Mouse (Mus musculus) testis, postnatal 14 days (tissue): ENCODE measurements around the gene Slc44a1.

ENCODE experiments used
- DNase-seq: peaks from one replicate; pipeline ENCODE4 v3.0.0; 2021; ENCODE audit warnings: low spot score

The Slc44a1 gene

GRCm38 (mm10) chr4:53431585-53432234, 8.5 kb upstream of the Slc44a1 start:
- DNase-seq: no peak

GRCm38 (mm10) chr4:53437110-53437755, 3.0 kb upstream of the Slc44a1 start:
- no peak for DNase-seq

DNA sequence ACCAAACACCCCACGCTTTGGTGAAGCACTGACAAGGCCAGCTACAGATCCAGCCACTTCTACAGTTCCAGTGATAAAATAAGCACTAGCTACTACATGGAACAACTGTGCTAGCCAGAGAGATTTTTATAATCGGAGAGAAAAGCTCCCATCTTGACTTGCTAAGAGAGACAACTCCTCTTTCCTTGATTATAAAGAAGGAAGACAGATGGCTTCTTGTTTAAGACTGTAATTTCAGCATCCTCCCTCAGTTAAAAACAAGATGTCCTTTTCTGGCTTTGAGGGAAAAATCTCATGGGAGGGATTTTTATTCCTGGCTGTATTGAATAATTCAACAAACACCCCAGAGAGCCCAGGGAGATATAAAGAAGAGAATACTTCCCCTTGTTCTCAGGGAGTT, 1.8 kb upstream of the Slc44a1 start:
- no peak for DNase-seq

GRCm38 (mm10) chr4:53438836-53439480, 1.3 kb upstream of the Slc44a1 start:
- no peak for DNase-seq

DNA sequence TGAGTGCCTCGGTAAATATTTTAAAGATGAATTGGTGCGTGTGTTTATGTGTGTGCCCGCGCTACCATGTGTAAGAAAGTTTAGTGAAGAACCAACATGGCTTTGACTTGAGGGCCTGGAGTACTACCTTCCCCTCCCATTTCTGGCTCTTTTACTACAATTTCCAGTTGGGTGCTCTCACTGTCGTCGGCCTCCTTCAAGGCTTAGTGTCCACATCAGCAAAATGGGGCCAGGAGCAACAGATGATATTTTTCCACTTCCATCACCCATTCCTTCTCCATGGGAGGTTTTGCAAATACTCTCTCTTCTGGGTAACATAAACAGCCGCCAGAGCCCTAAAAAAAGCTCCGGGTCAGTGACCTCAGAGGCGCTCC, 590 bp upstream of the Slc44a1 start:
- DNase-seq: no peak

DNA sequence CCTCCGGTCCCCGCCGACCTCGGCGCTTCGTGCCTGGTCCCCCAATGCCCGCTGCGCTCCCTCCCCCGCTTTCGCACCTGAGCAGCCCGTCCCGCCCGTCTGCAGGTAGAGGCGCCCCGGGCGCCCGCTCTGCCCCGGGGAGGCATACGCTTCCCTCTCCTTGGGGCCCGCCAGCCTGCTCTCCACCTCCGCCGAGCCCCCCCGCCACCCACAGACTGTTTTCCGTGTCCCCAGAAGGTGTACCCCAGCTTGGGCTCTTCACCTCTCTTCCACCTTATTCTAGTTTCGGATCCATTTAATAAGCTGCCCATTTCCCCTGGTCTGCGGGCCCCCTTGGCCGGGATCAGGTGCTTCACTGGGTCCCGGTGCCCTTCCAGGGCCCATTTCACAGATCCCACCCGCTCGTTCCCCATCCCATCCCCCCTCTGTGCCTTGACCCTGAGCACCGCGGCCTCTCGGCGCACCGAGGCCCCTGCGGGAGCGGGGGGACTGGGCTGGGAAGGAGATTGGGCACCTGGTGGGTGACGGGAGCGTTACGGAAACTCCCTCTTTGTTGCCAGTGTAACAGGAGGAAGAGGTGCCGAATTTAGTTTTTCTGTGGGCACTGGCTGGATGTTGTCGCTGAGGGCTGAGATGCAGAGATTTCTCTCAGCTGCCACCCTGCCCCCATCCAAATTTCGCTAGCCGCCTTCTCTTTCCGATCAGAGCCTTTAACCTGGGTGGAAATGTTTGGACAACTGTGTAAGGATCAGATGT, 781 bp downstream of the Slc44a1 start:
- DNase-seq: peak; percentile 38

GRCm38 (mm10) chr4:53441683-53442082, 1.5 kb downstream of the Slc44a1 start:
- DNase-seq: no peak

DNA sequence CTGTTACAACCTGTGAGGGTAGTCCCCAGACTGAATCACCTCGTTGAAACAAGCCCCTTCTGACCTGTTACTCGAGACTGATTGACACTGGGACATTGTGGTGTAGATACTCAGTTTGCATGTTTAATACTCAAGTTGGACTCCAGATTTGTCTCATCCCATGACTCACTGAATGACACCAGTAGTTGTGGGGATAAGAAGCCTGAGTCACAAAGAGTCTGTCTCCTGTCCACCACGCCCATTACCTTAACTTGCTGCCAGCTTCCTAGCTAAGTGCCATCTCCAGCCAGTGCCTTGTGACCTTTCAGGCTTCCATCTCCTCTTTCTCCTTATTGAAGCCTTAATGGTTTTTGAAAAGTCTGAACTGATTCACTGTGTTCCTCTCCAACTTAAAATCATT, 6.0 kb downstream of the Slc44a1 start:
- no peak for DNase-seq

DNA sequence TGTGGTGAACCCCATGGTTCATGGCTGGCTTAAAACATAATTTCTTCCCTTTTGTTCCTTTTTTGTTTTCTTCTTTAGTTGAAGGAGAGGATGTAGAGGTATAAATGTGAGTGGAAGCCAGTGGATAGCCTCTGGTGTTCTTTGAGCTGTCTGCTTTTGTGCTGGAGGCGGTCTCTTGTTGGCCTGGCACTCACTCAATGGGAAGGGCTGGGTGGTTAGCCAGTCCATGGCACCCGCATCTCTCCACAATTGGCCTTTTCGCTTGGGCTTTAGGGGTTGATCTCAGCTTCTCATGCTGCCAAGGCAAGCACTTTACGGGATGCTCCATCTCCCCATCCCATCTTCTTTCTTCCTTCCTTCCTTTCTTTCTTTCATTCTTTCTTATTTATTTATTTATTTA, 7.6 kb downstream of the Slc44a1 start:
- no peak for DNase-seq

GRCm38 (mm10) chr4:53450736-53451135, 10.5 kb downstream of the Slc44a1 start:
- DNase-seq: no peak

GRCm38 (mm10) chr4:53451887-53452286, 11.7 kb downstream of the Slc44a1 start:
- DNase-seq: no peak

- DNase-seq: no peak
These were observed 12.2 kb downstream of the Slc44a1 start for GRCm38 (mm10) chr4:53452457-53452856.

- DNase-seq: peak; percentile 53
These were observed 13.0 kb downstream of the Slc44a1 start for GRCm38 (mm10) chr4:53452976-53453889.

GRCm38 (mm10) chr4:53455885-53456284, 15.7 kb downstream of the Slc44a1 start:
- no peak for DNase-seq

DNA sequence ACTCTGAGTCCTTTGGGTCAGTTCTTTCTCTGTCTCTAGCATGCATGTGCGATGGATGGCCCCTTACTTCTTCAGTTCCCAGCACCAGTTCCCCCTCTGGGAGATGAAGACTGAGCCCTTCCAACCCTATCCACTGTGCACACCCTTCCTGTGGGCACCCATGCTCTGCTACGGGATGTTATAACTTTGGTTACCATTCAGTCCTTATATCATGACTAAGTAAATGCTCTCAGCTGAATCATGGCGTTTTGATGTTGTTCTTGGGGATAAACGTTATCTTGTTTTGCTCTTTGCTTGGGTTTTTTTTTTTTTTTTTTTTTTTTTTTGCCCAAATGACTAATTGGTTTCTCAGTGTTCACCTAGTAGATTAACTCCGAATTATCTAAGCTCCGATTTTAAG, 16.4 kb downstream of the Slc44a1 start:
- DNase-seq: no peak

DNA sequence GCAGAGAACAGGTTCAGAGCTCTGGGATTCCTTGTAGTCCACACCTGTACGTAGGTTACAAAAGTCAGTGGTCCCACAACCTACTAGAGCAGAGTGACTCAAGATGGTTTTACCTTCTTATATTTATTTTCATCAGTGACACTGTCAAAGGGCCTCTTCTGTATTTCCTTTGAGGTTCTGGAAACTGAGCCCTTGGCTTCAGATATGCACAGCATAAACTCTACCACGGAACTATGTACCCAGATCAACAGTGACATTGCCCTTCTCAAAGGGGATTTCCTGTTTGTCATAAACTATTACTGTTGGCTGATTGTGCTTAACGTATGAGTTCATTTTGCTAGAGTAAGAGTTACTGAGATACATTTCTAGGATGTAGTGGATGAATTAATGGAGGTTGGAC, 18.3 kb downstream of the Slc44a1 start:
- DNase-seq: no peak

DNA sequence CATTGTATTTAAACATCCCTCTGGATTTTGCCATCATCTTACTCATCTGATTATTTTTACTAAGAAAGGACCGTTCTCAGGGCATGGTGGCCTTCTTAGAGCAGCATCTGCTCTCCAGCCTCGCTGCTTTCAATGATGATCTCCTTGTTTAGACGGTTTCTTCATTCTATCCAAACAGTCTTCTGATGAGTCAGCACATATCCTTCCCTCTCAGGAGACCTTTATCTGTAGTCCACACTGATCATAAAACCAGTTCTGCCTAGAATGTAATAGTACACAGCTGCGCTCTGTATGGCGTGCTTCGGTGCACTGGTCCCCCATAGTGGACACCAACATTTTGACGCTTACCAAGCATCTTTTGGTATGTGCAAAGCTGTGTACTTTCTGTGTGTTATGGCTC, 19.5 kb downstream of the Slc44a1 start:
- no peak for DNase-seq

DNA sequence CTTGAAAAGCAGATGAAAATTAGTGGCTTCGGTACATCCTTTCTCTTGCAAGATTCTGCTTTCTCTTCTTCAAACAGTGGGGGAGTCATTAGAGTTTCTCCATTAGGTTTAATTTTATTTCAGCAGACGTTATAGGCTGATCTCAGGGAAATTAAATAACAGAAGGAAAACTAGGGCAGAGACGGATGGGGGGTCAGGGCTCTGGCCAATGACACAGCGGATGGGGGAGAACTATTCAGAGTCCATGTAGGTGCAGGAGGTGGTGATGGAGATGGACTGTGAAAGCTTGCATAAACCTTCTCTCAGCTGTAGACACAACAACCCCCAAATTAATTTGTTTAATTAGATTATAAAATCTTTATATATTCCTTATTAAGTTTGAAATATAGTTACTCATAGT, 20.8 kb downstream of the Slc44a1 start:
- DNase-seq: no peak

DNA sequence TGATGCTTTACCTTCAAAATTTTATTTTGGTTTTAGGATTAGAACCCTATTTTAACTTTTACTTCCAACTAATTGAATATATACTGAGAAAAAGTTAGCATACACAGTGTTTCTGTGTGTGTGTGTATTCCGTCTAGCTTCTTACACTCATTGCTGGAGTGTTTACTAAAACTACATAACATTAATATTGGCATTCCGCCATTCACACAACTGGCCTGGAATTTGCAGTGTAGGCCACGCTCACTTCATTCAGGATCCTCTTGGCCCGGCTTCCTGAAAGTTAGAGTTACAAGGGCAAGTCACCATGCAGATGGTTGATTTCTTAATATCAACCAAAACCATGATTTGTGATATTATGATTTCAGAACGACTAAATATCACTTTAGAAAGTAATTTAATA, 21.9 kb downstream of the Slc44a1 start:
- DNase-seq: no peak

DNA sequence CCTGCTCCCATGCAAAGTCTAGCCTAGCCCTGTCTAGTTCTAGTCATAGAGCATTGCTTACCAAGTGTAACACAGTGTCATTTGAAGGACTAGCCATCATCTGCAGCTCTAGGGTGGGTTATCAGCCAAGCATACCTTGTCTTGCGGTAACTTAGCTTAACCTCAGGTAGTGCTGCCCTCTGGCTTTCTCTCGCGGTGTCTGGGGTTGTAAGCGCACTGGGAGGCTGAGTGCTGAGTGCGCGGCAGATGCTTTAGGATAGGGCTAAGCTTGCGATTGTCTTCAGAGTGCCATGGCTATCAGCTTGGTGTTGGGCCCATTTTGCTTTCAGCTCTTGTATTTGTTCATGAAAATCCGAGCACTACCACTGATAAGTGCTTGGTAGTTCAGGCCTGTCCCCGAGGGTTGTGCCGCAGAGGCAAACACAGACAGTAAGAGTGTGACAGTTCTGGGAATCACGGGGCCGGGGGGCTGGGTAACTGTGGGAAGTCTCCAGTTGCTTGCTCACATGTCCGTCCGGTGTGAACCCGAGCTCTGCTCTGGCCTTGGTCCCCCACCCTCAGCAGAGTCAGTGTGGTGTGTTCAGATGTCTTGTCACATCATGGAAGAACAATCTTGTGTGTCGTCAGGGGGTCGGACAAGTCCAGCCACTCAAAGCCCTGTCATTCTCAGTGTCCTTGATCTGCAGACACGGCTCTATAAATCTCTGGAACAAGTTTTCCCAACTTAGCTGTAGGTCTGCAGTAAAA, 22.5 kb downstream of the Slc44a1 start:
- DNase-seq: no peak

DNA sequence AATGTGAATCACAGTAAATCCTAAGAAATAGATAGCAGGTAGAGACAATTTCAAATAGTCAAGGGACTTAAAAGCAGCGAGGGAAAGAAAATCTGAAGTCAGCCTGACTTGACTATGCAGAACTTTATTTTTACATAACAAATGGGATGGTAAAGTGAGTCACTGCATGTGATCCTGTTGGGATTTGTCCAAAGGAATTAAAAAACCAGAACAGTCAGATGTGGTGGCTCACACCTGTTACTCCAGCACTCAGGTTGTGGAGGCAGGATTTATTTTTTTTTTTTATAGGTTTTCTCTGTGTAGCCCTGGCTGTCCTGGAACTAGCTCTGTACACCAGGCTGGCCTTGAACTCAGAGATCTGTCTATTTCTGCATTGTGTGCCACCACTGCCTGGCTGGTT, 25.7 kb downstream of the Slc44a1 start:
- no peak for DNase-seq
